Mouse (Mus musculus) limb, embryonic 11.5 days (tissue): ENCODE results near the gene Cxadr. TPM values are rescaled to one million over a fixed set of nuclear protein-coding genes. Genes with fewer than 3 reads are reported as not detected.

ENCODE experiments used
- polyA plus RNA-seq: library from polyadenylated mRNA; unstranded; fragments of >200 nt; fragmentation: Nextera tagmentation; extraction: Ambion mirVana; gene quantifications from 2 replicates; pipeline ENCODE4 v1.2.1, GENCODE M21; 2014

Gene Cxadr
- polyA plus RNA-seq, 1 experiment from 2014 or later = 24.4 TPM

Other genes starting within 250 kb of the Cxadr start
- gene Btg3, start 75.7 kb downstream of the Cxadr start, polyA plus RNA-seq = 31.5 and 33.2 TPM in 2 replicates